Mouse (Mus musculus): Measurements from ENCODE around the gene Serpina3k. TPM values are rescaled to one million over a fixed set of nuclear protein-coding genes. Genes with fewer than 3 reads are reported as not detected.
"Not testable (repeated sequence)": the region's sequence is repeated elsewhere in the genome, so short reads cannot be mapped to it uniquely, and the experiment has no call there.

Serpina3k gene
- polyA plus RNA-seq, 1 experiment from 2014 or later: not detected

- not testable (repeated sequence) for H3K36me3 ChIP-seq (ENCODE audit: control insufficient read depth, insufficient read depth); H3K27ac ChIP-seq (ENCODE audit: low read length); H3K9me3 ChIP-seq (replicated peaks; ENCODE audit: control insufficient read depth, low read length); H3K4me2 ChIP-seq (ENCODE audit: low read depth, low read length); ATAC-seq (replicated peaks; ENCODE audit: extremely low read depth, insufficient read depth, low FRiP score); H3K4me1 ChIP-seq (ENCODE audit: control insufficient read depth, insufficient read depth, low read length); H3K27me3 ChIP-seq (ENCODE audit: control insufficient read depth, insufficient read depth, low read length); H3K9ac ChIP-seq (ENCODE audit: low read length); H3K4me3 ChIP-seq (ENCODE audit: low read length)
- 56% methylated on average over 5 of the region's 5 CpGs for WGBS
These were observed 40.5 kb downstream of the Serpina3k start for GRCm38 (mm10) chr12:104378815-104379214.

- Histone ChIP-seq H3K36me3 (ENCODE audit: control insufficient read depth, insufficient read depth) (no peaks in the 10 kb centered on the region), H3K9ac (ENCODE audit: low read length) (no peak overlapping the region), H3K27me3 (ENCODE audit: control insufficient read depth, insufficient read depth, low read length) (no peaks in the 10 kb centered on the region), H3K27ac (ENCODE audit: low read length) (no peak overlapping the region), H3K4me1 (ENCODE audit: control insufficient read depth, insufficient read depth, low read length) (no peaks in the 10 kb centered on the region), H3K4me3 (ENCODE audit: low read length) (no peak overlapping the region), H3K4me2 (ENCODE audit: low read depth, low read length) (no peak overlapping the region), H3K9me3 (replicated peaks; ENCODE audit: control insufficient read depth, low read length) (no peaks in the 10 kb centered on the region)
- ATAC-seq (replicated peaks; ENCODE audit: extremely low read depth, insufficient read depth, low FRiP score): no peak
- 80% methylated on average over 11 of the region's 11 CpGs for WGBS
These were observed 41.6 kb downstream of the Serpina3k start for GRCm38 (mm10) chr12:104379856-104380255.

- H3K9me3 ChIP-seq (replicated peaks; ENCODE audit: control insufficient read depth, low read length); H3K4me3 ChIP-seq (ENCODE audit: low read length); H3K27ac ChIP-seq (ENCODE audit: low read length); ATAC-seq (replicated peaks; ENCODE audit: extremely low read depth, insufficient read depth, low FRiP score); H3K27me3 ChIP-seq (ENCODE audit: control insufficient read depth, insufficient read depth, low read length); H3K4me1 ChIP-seq (ENCODE audit: control insufficient read depth, insufficient read depth, low read length); H3K4me2 ChIP-seq (ENCODE audit: low read depth, low read length); H3K9ac ChIP-seq (ENCODE audit: low read length); H3K36me3 ChIP-seq (ENCODE audit: control insufficient read depth, insufficient read depth): not testable (repeated sequence)
- WGBS: 89% methylated on average over 8 of the region's 8 CpGs
These were observed 42.9 kb downstream of the Serpina3k start for GRCm38 (mm10) chr12:104381071-104381604.

GRCm38 (mm10) chr12:104385987-104386386 is 47.7 kb downstream of the Serpina3k start:
- not testable (repeated sequence) for H3K9me3 ChIP-seq (replicated peaks; ENCODE audit: control insufficient read depth, low read length); H3K4me1 ChIP-seq (ENCODE audit: control insufficient read depth, insufficient read depth, low read length); H3K27me3 ChIP-seq (ENCODE audit: control insufficient read depth, insufficient read depth, low read length); H3K4me3 ChIP-seq (ENCODE audit: low read length); ATAC-seq (replicated peaks; ENCODE audit: extremely low read depth, insufficient read depth, low FRiP score); H3K9ac ChIP-seq (ENCODE audit: low read length); H3K36me3 ChIP-seq (ENCODE audit: control insufficient read depth, insufficient read depth); H3K27ac ChIP-seq (ENCODE audit: low read length); H3K4me2 ChIP-seq (ENCODE audit: low read depth, low read length)

- not testable (repeated sequence) for H3K36me3 ChIP-seq (ENCODE audit: control insufficient read depth, insufficient read depth); H3K27me3 ChIP-seq (ENCODE audit: control insufficient read depth, insufficient read depth, low read length); H3K9ac ChIP-seq (ENCODE audit: low read length); H3K27ac ChIP-seq (ENCODE audit: low read length); ATAC-seq (replicated peaks; ENCODE audit: extremely low read depth, insufficient read depth, low FRiP score); H3K4me3 ChIP-seq (ENCODE audit: low read length); H3K4me1 ChIP-seq (ENCODE audit: control insufficient read depth, insufficient read depth, low read length); H3K4me2 ChIP-seq (ENCODE audit: low read depth, low read length); H3K9me3 ChIP-seq (replicated peaks; ENCODE audit: control insufficient read depth, low read length)
- WGBS: 54% methylated on average over 2 of the region's 2 CpGs
These were observed 48.6 kb downstream of the Serpina3k start for GRCm38 (mm10) chr12:104386878-104387277.

- no peaks in the 10 kb centered on the region for H3K4me1 ChIP-seq (ENCODE audit: control insufficient read depth, insufficient read depth, low read length)
- no peak overlapping the region for H3K9ac ChIP-seq (ENCODE audit: low read length)
- ATAC-seq (replicated peaks; ENCODE audit: extremely low read depth, insufficient read depth, low FRiP score): no peak
- no peaks in the 10 kb centered on the region for H3K9me3 ChIP-seq (replicated peaks; ENCODE audit: control insufficient read depth, low read length)
- no peak overlapping the region for H3K27ac ChIP-seq (ENCODE audit: low read length)
- H3K4me2 ChIP-seq (ENCODE audit: low read depth, low read length): no peak overlapping the region
- no peaks in the 10 kb centered on the region for H3K36me3 ChIP-seq (ENCODE audit: control insufficient read depth, insufficient read depth)
- no peak overlapping the region for H3K4me3 ChIP-seq (ENCODE audit: low read length)
- H3K27me3 ChIP-seq (ENCODE audit: control insufficient read depth, insufficient read depth, low read length): no peaks in the 10 kb centered on the region
These were observed 50.2 kb downstream of the Serpina3k start for GRCm38 (mm10) chr12:104388477-104388876.

- WGBS: 47% methylated on average over 2 of the region's 2 CpGs
- H3K27me3 ChIP-seq (ENCODE audit: control insufficient read depth, insufficient read depth, low read length); H3K4me1 ChIP-seq (ENCODE audit: control insufficient read depth, insufficient read depth, low read length); H3K36me3 ChIP-seq (ENCODE audit: control insufficient read depth, insufficient read depth); ATAC-seq (replicated peaks; ENCODE audit: extremely low read depth, insufficient read depth, low FRiP score); H3K4me3 ChIP-seq (ENCODE audit: low read length); H3K9me3 ChIP-seq (replicated peaks; ENCODE audit: control insufficient read depth, low read length); H3K4me2 ChIP-seq (ENCODE audit: low read depth, low read length); H3K27ac ChIP-seq (ENCODE audit: low read length); H3K9ac ChIP-seq (ENCODE audit: low read length): not testable (repeated sequence)
These were observed 52.8 kb downstream of the Serpina3k start for GRCm38 (mm10) chr12:104391057-104391456.

Other genes with a start within 250 kb of the Serpina3k start
- gene Serpina5, start 237.4 kb upstream of the Serpina3k start, polyA plus RNA-seq (2015; fragmentation: Nextera tagmentation; extraction: Ambion mirVana): not detected in 2 replicates
- gene Serpina3a, start 225.8 kb upstream of the Serpina3k start, polyA plus RNA-seq (2015; fragmentation: Nextera tagmentation; extraction: Ambion mirVana): not detected in 2 replicates
- not detected in 2 replicates for gene Serpina3b, start 210.5 kb upstream of the Serpina3k start, polyA plus RNA-seq (2015; fragmentation: Nextera tagmentation; extraction: Ambion mirVana)
- 0.11 TPM in 1 of 2 replicates, not detected in the other for gene Serpina3c, start 184.6 kb upstream of the Serpina3k start, polyA plus RNA-seq (2015; fragmentation: Nextera tagmentation; extraction: Ambion mirVana)
- 0.16 and 0.51 TPM in 2 replicates for gene Serpina3f, start 123.9 kb upstream of the Serpina3k start, polyA plus RNA-seq (2015; fragmentation: Nextera tagmentation; extraction: Ambion mirVana)
- gene Serpina3g, start 102.2 kb upstream of the Serpina3k start, polyA plus RNA-seq (2015; fragmentation: Nextera tagmentation; extraction: Ambion mirVana): 7.1 and 15.4 TPM in 2 replicates
- 2.0 and 4.2 TPM in 2 replicates for gene Serpina3i, start 75.4 kb upstream of the Serpina3k start, polyA plus RNA-seq (2015; fragmentation: Nextera tagmentation; extraction: Ambion mirVana)
- 0.06 and 0.25 TPM in 2 replicates for gene Serpina3j, start 23.9 kb upstream of the Serpina3k start, polyA plus RNA-seq (2015; fragmentation: Nextera tagmentation; extraction: Ambion mirVana)
- not detected in 2 replicates for gene Serpina3m, start within 50 bp of the Serpina3k start, polyA plus RNA-seq (2015; fragmentation: Nextera tagmentation; extraction: Ambion mirVana)
- 0.46 and 0.55 TPM in 2 replicates for gene Serpina3n, start 68.2 kb downstream of the Serpina3k start, polyA plus RNA-seq (2015; fragmentation: Nextera tagmentation; extraction: Ambion mirVana)
- 0.39 and 0.43 TPM in 2 replicates for gene Gsc, start 134.8 kb downstream of the Serpina3k start, polyA plus RNA-seq (2015; fragmentation: Nextera tagmentation; extraction: Ambion mirVana)

Measured in heart, embryonic 16.5 days (tissue).